Mouse (Mus musculus) embryo, embryonic 11.5 days (tissue): ENCODE measurements around the gene Taf1b.

Source experiments
- DNase-seq: peaks from one replicate; pipeline ENCODE4 v3.0.0-alpha.2; 2012; ENCODE audit warnings: low read depth, low spot score

The Taf1b gene

GRCm38 (mm10) chr12:24603266-24603665 is 105.1 kb downstream of the Taf1b start:
- peak; percentile 48 for DNase-seq

GRCm38 (mm10) chr12:24606166-24606565 is 108.0 kb downstream of the Taf1b start:
- no peak for DNase-seq
